Mouse (Mus musculus): ENCODE results near the gene Txn2. TPM values are rescaled to one million over a fixed set of nuclear protein-coding genes. Genes with fewer than 3 reads are reported as not detected.

The Txn2 gene
- polyA plus RNA-seq, 1 experiment: 165 TPM

DNA sequence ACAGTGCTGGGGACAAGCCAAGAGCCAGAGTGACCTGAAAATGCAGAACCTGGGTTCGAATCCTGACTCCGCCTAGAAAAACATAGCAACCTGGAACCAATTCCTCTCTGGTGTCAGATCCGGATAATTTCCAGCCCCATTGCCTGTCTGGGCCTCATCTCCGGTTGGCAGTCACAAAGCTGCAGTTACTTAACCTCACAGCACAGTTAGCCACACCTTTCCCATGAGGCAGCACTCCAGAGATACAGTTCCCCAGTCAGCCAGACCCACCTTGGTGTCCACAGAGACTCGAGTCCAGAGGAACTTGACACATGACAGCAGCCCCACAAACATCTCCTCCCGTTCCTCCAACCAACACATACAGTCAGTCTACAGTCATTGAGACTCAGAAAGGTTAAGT is 43.6 kb downstream of the Txn2 start:
- TF ChIP-seq CTCF (IDR thresholded peaks at IDR 0.05; ENCODE audit: insufficient read depth, low read length): no peak
- TF ChIP-seq POLR2A (IDR thresholded peaks at IDR 0.05; ENCODE audit: borderline replicate concordance, extremely low read depth, low read depth, low read length): no peak
- H3K4me1 ChIP-seq (ENCODE audit: control insufficient read depth, insufficient read depth, low read length): peaks cover 7% of the 10 kb centered on the region
- H3K4me3 ChIP-seq (replicated peaks; ENCODE audit: extremely low read depth, low read depth, low read length): no peak overlapping the region
- 77% methylated on average over 6 of the region's 6 CpGs for WGBS
- no peak for DNase-seq

- 63% methylated on average over 4 of the region's 4 CpGs for WGBS
- peaks cover 7% of the 10 kb centered on the region for H3K4me1 ChIP-seq (ENCODE audit: control insufficient read depth, insufficient read depth, low read length)
- DNase-seq: peak; percentile 50
- TF ChIP-seq CTCF (IDR thresholded peaks at IDR 0.05; ENCODE audit: insufficient read depth, low read length): no peak
- no peak for TF ChIP-seq POLR2A (IDR thresholded peaks at IDR 0.05; ENCODE audit: borderline replicate concordance, extremely low read depth, low read depth, low read length)
- no peak overlapping the region for H3K4me3 ChIP-seq (replicated peaks; ENCODE audit: extremely low read depth, low read depth, low read length)
These were observed 45.2 kb downstream of the Txn2 start for GRCm38 (mm10) chr15:77883697-77884010.

DNA sequence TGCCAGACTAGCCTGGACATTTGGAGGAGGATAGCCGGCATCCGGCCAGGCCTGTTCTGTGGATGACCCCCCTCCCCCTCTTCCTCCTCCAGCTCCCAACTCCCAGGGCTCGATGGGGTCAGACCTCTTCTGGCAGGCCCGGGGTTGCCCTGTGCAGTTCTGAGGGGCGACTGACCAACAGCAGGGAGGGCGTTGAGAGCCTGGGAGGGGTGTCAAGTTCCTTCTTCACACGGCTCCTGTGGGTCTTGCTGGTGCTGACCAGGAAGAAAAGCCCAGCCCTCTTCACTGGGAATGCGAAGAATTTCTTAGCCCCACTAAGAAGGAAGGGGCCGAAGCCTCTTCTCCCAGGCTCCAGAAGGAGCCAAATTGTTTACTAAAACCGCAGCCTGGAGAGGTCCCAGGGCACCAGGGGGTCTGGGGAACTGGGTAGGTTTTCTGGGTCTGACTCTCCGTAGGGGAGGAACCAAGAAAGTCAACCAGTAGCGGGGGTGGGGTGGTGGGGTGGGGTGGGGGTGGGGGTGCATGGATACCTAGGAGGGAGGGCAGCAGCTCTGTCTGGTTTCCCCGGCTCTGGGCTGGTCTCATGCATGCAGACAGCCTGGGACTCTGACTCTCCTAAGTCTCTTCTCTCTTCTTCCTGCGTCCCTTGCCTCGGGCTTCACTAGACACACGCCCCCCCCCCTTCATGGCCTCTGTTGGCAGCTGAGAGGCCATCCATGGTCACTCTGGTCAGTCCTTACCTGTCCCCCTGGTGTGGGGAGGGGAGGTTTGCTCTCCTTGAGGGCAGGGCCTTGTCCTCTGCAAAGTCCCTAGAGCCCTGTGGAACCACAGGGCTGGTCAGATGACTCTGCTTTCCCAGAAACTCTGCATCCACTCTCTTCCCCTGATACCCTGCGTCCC is 45.8 kb downstream of the Txn2 start:
- Histone ChIP-seq H3K4me3 (replicated peaks; ENCODE audit: extremely low read depth, low read depth, low read length) (no peak overlapping the region), H3K4me1 (ENCODE audit: control insufficient read depth, insufficient read depth, low read length) (peaks cover 7% of the 10 kb centered on the region)
- DNase-seq: peak; percentile 66
- WGBS: 31% methylated on average over 16 of the region's 17 CpGs
- no peak for TF ChIP-seq CTCF (IDR thresholded peaks at IDR 0.05; ENCODE audit: insufficient read depth, low read length)
- 0 out of 2 replicates have a peak, but pooled peaks have one; percentile 1 for TF ChIP-seq POLR2A (IDR thresholded peaks at IDR 0.05; ENCODE audit: borderline replicate concordance, extremely low read depth, low read depth, low read length)

GRCm38 (mm10) chr15:77882297-77882696 is 46.5 kb downstream of the Txn2 start:
- WGBS: 66% methylated on average over 6 of the region's 6 CpGs
- Histone ChIP-seq H3K4me1 (ENCODE audit: control insufficient read depth, insufficient read depth, low read length) (peaks cover 7% of the 10 kb centered on the region), H3K4me3 (replicated peaks; ENCODE audit: extremely low read depth, low read depth, low read length) (no peak overlapping the region)
- no peak for TF ChIP-seq CTCF (IDR thresholded peaks at IDR 0.05; ENCODE audit: insufficient read depth, low read length)
- no peak for TF ChIP-seq POLR2A (IDR thresholded peaks at IDR 0.05; ENCODE audit: borderline replicate concordance, extremely low read depth, low read depth, low read length)
- DNase-seq: peak; percentile 20

- TF ChIP-seq CTCF (IDR thresholded peaks at IDR 0.05; ENCODE audit: insufficient read depth, low read length) (no peak), POLR2A (IDR thresholded peaks at IDR 0.05; ENCODE audit: borderline replicate concordance, extremely low read depth, low read depth, low read length) (no peak)
- Histone ChIP-seq H3K4me1 (ENCODE audit: control insufficient read depth, insufficient read depth, low read length) (peaks cover 7% of the 10 kb centered on the region), H3K4me3 (replicated peaks; ENCODE audit: extremely low read depth, low read depth, low read length) (no peak overlapping the region)
- WGBS: 35% methylated on average over 5 of the region's 5 CpGs
- no peak for DNase-seq
These were observed 47.1 kb downstream of the Txn2 start for GRCm38 (mm10) chr15:77881698-77882097.

DNA sequence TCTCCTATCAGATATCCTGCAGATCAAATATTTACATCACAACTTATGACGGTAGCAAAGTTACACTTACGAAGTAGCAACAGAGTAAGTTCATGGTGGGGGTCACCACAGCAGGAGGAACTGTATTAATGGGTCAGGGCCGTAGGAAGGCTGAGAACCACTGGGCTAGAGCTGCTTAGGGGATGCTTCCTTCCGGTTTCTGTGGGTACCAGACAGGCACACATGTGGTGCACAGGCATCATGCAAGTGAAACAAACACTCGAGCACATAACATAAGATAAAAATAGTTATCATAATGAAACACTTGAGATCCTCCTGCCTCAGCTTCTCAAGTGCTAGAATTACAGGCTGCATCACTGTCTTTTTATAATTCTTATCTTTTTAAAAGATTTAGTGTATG is 48.1 kb downstream of the Txn2 start:
- DNase-seq: no peak
- H3K4me1 ChIP-seq (ENCODE audit: control insufficient read depth, insufficient read depth, low read length): peaks cover 7% of the 10 kb centered on the region
- 77% methylated on average over 5 of the region's 5 CpGs for WGBS
- no peak overlapping the region for H3K4me3 ChIP-seq (replicated peaks; ENCODE audit: extremely low read depth, low read depth, low read length)
- TF ChIP-seq POLR2A (IDR thresholded peaks at IDR 0.05; ENCODE audit: borderline replicate concordance, extremely low read depth, low read depth, low read length) (no peak), CTCF (IDR thresholded peaks at IDR 0.05; ENCODE audit: insufficient read depth, low read length) (no peak)

GRCm38 (mm10) chr15:77879756-77880155 is 49.0 kb downstream of the Txn2 start:
- DNase-seq: no peak
- no peak for TF ChIP-seq CTCF (IDR thresholded peaks at IDR 0.05; ENCODE audit: insufficient read depth, low read length)
- TF ChIP-seq POLR2A (IDR thresholded peaks at IDR 0.05; ENCODE audit: borderline replicate concordance, extremely low read depth, low read depth, low read length): no peak
- WGBS: 88% methylated on average over 3 of the region's 3 CpGs
- Histone ChIP-seq H3K4me3 (replicated peaks; ENCODE audit: extremely low read depth, low read depth, low read length) (no peak overlapping the region), H3K4me1 (ENCODE audit: control insufficient read depth, insufficient read depth, low read length) (peaks cover 7% of the 10 kb centered on the region)

DNA sequence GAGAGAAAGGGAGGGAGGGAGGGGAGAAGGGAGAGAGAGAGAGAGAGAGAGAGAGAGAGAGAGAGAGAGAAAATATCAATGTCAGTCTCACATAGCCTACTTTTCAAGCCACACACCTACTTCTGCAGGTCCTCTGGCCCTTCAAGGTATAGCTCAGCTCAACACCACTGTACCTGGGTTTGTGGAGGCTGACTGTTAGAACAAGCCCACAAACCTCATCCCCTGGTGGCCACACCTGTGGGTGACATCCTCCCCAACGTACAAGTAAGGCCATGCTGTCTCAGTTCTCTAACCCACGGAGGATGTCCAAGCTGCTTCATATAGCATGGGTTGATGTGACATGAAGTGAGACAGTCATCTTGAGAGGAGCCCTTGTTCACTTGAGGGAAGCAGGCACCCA is 51.6 kb downstream of the Txn2 start:
- peaks cover 6% of the 10 kb centered on the region for H3K4me1 ChIP-seq (ENCODE audit: control insufficient read depth, insufficient read depth, low read length)
- no peak overlapping the region for H3K4me3 ChIP-seq (replicated peaks; ENCODE audit: extremely low read depth, low read depth, low read length)
- 73% methylated on average over 2 of the region's 2 CpGs for WGBS
- TF ChIP-seq POLR2A (IDR thresholded peaks at IDR 0.05; ENCODE audit: borderline replicate concordance, extremely low read depth, low read depth, low read length): no peak
- TF ChIP-seq CTCF (IDR thresholded peaks at IDR 0.05; ENCODE audit: insufficient read depth, low read length): peak; percentile 17; the same call in 1 of the 2 replicates
- DNase-seq: no peak

DNA sequence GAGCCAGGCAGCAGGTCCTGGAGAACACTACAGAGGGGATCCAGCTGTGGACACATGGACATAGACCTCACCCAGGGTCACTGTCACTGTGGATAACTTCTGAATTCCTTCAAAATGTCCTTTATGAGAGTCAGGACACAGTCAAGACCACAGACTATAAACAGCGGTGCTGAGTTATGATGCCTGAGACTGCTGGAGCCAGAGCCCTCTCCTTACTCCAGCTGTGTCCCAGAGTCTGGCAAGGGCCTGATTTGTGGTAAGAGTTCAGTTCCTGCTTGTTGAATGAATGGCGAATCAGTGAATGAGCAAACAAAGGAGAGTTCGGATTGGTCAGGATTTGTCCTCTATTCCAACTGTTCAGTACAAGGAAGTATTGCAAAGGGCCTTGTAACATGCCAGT is 52.1 kb downstream of the Txn2 start:
- TF ChIP-seq CTCF (IDR thresholded peaks at IDR 0.05; ENCODE audit: insufficient read depth, low read length): no peak
- no peak for TF ChIP-seq POLR2A (IDR thresholded peaks at IDR 0.05; ENCODE audit: borderline replicate concordance, extremely low read depth, low read depth, low read length)
- no peak for DNase-seq
- 69% methylated on average over 3 of the region's 3 CpGs for WGBS
- no peak overlapping the region for H3K4me3 ChIP-seq (replicated peaks; ENCODE audit: extremely low read depth, low read depth, low read length)
- H3K4me1 ChIP-seq (ENCODE audit: control insufficient read depth, insufficient read depth, low read length): peaks cover 5% of the 10 kb centered on the region; the same call in 1 of the 2 replicates

DNA sequence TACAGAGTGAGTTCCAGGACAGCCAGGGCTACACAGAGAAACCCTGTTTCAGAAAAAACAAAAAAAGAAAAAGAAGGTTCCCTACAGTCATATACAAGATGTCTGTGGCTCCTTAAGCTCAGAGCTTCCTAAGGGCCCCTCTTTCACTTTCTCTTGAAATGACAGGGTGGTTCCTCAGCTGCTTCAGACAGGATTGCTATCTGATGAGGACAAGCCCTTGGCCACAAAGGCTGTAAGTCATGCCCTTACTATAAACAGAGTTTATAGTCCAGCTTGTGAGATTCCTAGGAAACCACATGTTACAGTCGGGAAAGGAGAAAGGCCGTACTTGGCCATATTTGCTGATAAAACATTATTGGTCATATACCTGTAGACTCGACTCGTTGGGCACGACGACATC is 52.9 kb downstream of the Txn2 start:
- 85% methylated on average over 6 of the region's 6 CpGs for WGBS
- no peak for DNase-seq
- H3K4me3 ChIP-seq (replicated peaks; ENCODE audit: extremely low read depth, low read depth, low read length): no peak overlapping the region
- H3K4me1 ChIP-seq (ENCODE audit: control insufficient read depth, insufficient read depth, low read length): peaks cover 5% of the 10 kb centered on the region; the same call in 1 of the 2 replicates
- TF ChIP-seq POLR2A (IDR thresholded peaks at IDR 0.05; ENCODE audit: borderline replicate concordance, extremely low read depth, low read depth, low read length): no peak
- TF ChIP-seq CTCF (IDR thresholded peaks at IDR 0.05; ENCODE audit: insufficient read depth, low read length): no peak

Data from lung, adult 2 months (tissue).